Mouse (Mus musculus): ENCODE measurements around the gene Cdhr4. TPM values are rescaled to one million over a fixed set of nuclear protein-coding genes. Genes with fewer than 3 reads are reported as not detected.

Cdhr4 gene
- polyA plus RNA-seq, 1 experiment from 2014 or later, result 7.7 TPM

GRCm38 (mm10) chr9:107984052-107984753, 8.1 kb upstream of the Cdhr4 start:
- 29% methylated on average over 19 of the region's 19 CpGs for WGBS
- no peaks in the 10 kb centered on the region for H3K27me3 ChIP-seq (ENCODE audit: control insufficient read depth, insufficient read depth, low read depth, low read length)
- H3K36me3 ChIP-seq (ENCODE audit: control insufficient read depth, insufficient read depth, low read length), result no peaks in the 10 kb centered on the region
- H3K4me3 ChIP-seq (ENCODE audit: low read length), result peak overlapping the region; percentile 74
- H3K4me1 ChIP-seq (replicated peaks; ENCODE audit: control insufficient read depth, insufficient read depth, low read length), result peaks cover 40% of the 10 kb centered on the region
- peak overlapping the region; percentile 82 for H3K9ac ChIP-seq (ENCODE audit: low read length)
- no peaks in the 10 kb centered on the region for H3K9me3 ChIP-seq (ENCODE audit: control insufficient read depth, low read length)
- H3K27ac ChIP-seq (ENCODE audit: low read length), result peak overlapping the region; percentile 100
- H3K4me2 ChIP-seq (ENCODE audit: low read depth, low read length), result peak overlapping the region; percentile 86
- no peak for ATAC-seq (ENCODE audit: low read depth)

GRCm38 (mm10) chr9:107984754-107985055, 7.6 kb upstream of the Cdhr4 start:
- peaks cover 40% of the 10 kb centered on the region for H3K4me1 ChIP-seq (replicated peaks; ENCODE audit: control insufficient read depth, insufficient read depth, low read length)
- H3K27ac ChIP-seq (ENCODE audit: low read length), result peak overlapping the region; percentile 100
- H3K9ac ChIP-seq (ENCODE audit: low read length), result peak overlapping the region; percentile 82
- no peak for ATAC-seq (ENCODE audit: low read depth)
- H3K27me3 ChIP-seq (ENCODE audit: control insufficient read depth, insufficient read depth, low read depth, low read length), result no peaks in the 10 kb centered on the region
- H3K4me2 ChIP-seq (ENCODE audit: low read depth, low read length), result peak overlapping the region; percentile 86
- H3K4me3 ChIP-seq (ENCODE audit: low read length), result peak overlapping the region; percentile 74
- 39% methylated on average over 9 of the region's 9 CpGs for WGBS
- no peaks in the 10 kb centered on the region for H3K9me3 ChIP-seq (ENCODE audit: control insufficient read depth, low read length)
- no peaks in the 10 kb centered on the region for H3K36me3 ChIP-seq (ENCODE audit: control insufficient read depth, insufficient read depth, low read length)

GRCm38 (mm10) chr9:107985131-107986119, 6.9 kb upstream of the Cdhr4 start, which contains the start of gene Inka1:
Gene Inka1, minus strand, starts transcription at chr9:107985879.
- Histone ChIP-seq H3K4me2 (ENCODE audit: low read depth, low read length) (peak within 1 kb of the TSS; percentile 86), H3K27ac (ENCODE audit: low read length) (peak within 1 kb of the TSS; percentile 100), H3K36me3 (ENCODE audit: control insufficient read depth, insufficient read depth, low read length) (no peaks in the 10 kb centered on the region), H3K9me3 (ENCODE audit: control insufficient read depth, low read length) (no peaks in the 10 kb centered on the region), H3K9ac (ENCODE audit: low read length) (peak within 1 kb of the TSS; percentile 82), H3K27me3 (ENCODE audit: control insufficient read depth, insufficient read depth, low read depth, low read length) (no peaks in the 10 kb centered on the region), H3K4me1 (replicated peaks; ENCODE audit: control insufficient read depth, insufficient read depth, low read length) (peaks cover 35% of the 10 kb centered on the region), H3K4me3 (ENCODE audit: low read length) (peak within 1 kb of the TSS; percentile 74)
- under 1% methylated on average over 58 of the region's 58 CpGs for WGBS
- ATAC-seq (ENCODE audit: low read depth), result peak; percentile 70

- peak overlapping the region; percentile 74 for H3K4me3 ChIP-seq (ENCODE audit: low read length)
- H3K4me1 ChIP-seq (replicated peaks; ENCODE audit: control insufficient read depth, insufficient read depth, low read length), result peaks cover 25% of the 10 kb centered on the region
- no peaks in the 10 kb centered on the region for H3K36me3 ChIP-seq (ENCODE audit: control insufficient read depth, insufficient read depth, low read length)
- peak; percentile 39 for ATAC-seq (ENCODE audit: low read depth)
- WGBS, result 7% methylated on average over 18 of the region's 18 CpGs
- H3K27me3 ChIP-seq (ENCODE audit: control insufficient read depth, insufficient read depth, low read depth, low read length), result no peaks in the 10 kb centered on the region
- peak overlapping the region; percentile 40 for H3K9ac ChIP-seq (ENCODE audit: low read length)
- H3K27ac ChIP-seq (ENCODE audit: low read length), result peak overlapping the region; percentile 100
- H3K9me3 ChIP-seq (ENCODE audit: control insufficient read depth, low read length), result no peaks in the 10 kb centered on the region
- peak overlapping the region; percentile 86 for H3K4me2 ChIP-seq (ENCODE audit: low read depth, low read length)
These were observed 5.9 kb upstream of the Cdhr4 start for GRCm38 (mm10) chr9:107986376-107986775.

- no peak for ATAC-seq (ENCODE audit: low read depth)
- H3K4me1 ChIP-seq (replicated peaks; ENCODE audit: control insufficient read depth, insufficient read depth, low read length), result peaks cover 10% of the 10 kb centered on the region
- no peak overlapping the region for H3K4me2 ChIP-seq (ENCODE audit: low read depth, low read length)
- 58% methylated on average over 3 of the region's 3 CpGs for WGBS
- no peaks in the 10 kb centered on the region for H3K27me3 ChIP-seq (ENCODE audit: control insufficient read depth, insufficient read depth, low read depth, low read length)
- no peak overlapping the region for H3K27ac ChIP-seq (ENCODE audit: low read length)
- no peak overlapping the region for H3K9ac ChIP-seq (ENCODE audit: low read length)
- no peaks in the 10 kb centered on the region for H3K36me3 ChIP-seq (ENCODE audit: control insufficient read depth, insufficient read depth, low read length)
- H3K9me3 ChIP-seq (ENCODE audit: control insufficient read depth, low read length), result no peaks in the 10 kb centered on the region
- no peak overlapping the region for H3K4me3 ChIP-seq (ENCODE audit: low read length)
These were observed 4.3 kb upstream of the Cdhr4 start for GRCm38 (mm10) chr9:107987950-107988349.

- ATAC-seq (ENCODE audit: low read depth), result no peak
These were observed 716 bp downstream of the Cdhr4 start for GRCm38 (mm10) chr9:107993013-107993412.

GRCm38 (mm10) chr9:107994464-107994863, 2.2 kb downstream of the Cdhr4 start:
- no peak overlapping the region for H3K9ac ChIP-seq (ENCODE audit: low read length)

More at GRCm38 (mm10) chr9:107993013-107993412, 716 bp downstream of the Cdhr4 start:
- no peak overlapping the region for H3K27ac ChIP-seq (ENCODE audit: low read length)
- no peak overlapping the region for H3K4me3 ChIP-seq (ENCODE audit: low read length)
- no peak overlapping the region for H3K9ac ChIP-seq (ENCODE audit: low read length)
- no peaks in the 10 kb centered on the region for H3K27me3 ChIP-seq (ENCODE audit: control insufficient read depth, insufficient read depth, low read depth, low read length)
- no peak overlapping the region for H3K4me2 ChIP-seq (ENCODE audit: low read depth, low read length)
- WGBS, result 88% methylated on average over 11 of the region's 11 CpGs
- no peaks in the 10 kb centered on the region for H3K36me3 ChIP-seq (ENCODE audit: control insufficient read depth, insufficient read depth, low read length)
- H3K4me1 ChIP-seq (replicated peaks; ENCODE audit: control insufficient read depth, insufficient read depth, low read length), result no peaks in the 10 kb centered on the region
- no peaks in the 10 kb centered on the region for H3K9me3 ChIP-seq (ENCODE audit: control insufficient read depth, low read length)

GRCm38 (mm10) chr9:107995513-107995912, 3.2 kb downstream of the Cdhr4 start:
- no peak for ATAC-seq (ENCODE audit: low read depth)
- 93% methylated on average over 21 of the region's 21 CpGs for WGBS
- no peak overlapping the region for H3K4me2 ChIP-seq (ENCODE audit: low read depth, low read length)
- H3K4me1 ChIP-seq (replicated peaks; ENCODE audit: control insufficient read depth, insufficient read depth, low read length), result no peaks in the 10 kb centered on the region
- H3K27me3 ChIP-seq (ENCODE audit: control insufficient read depth, insufficient read depth, low read depth, low read length), result no peaks in the 10 kb centered on the region
- H3K36me3 ChIP-seq (ENCODE audit: control insufficient read depth, insufficient read depth, low read length), result no peaks in the 10 kb centered on the region
- H3K9ac ChIP-seq (ENCODE audit: low read length), result no peak overlapping the region
- no peak overlapping the region for H3K4me3 ChIP-seq (ENCODE audit: low read length)
- no peak overlapping the region for H3K27ac ChIP-seq (ENCODE audit: low read length)
- H3K9me3 ChIP-seq (ENCODE audit: control insufficient read depth, low read length), result no peaks in the 10 kb centered on the region

More at GRCm38 (mm10) chr9:107994464-107994863, 2.2 kb downstream of the Cdhr4 start:
- Histone ChIP-seq H3K9me3 (ENCODE audit: control insufficient read depth, low read length) (no peaks in the 10 kb centered on the region), H3K27me3 (ENCODE audit: control insufficient read depth, insufficient read depth, low read depth, low read length) (no peaks in the 10 kb centered on the region), H3K4me3 (ENCODE audit: low read length) (no peak overlapping the region), H3K4me2 (ENCODE audit: low read depth, low read length) (no peak overlapping the region), H3K36me3 (ENCODE audit: control insufficient read depth, insufficient read depth, low read length) (no peaks in the 10 kb centered on the region), H3K27ac (ENCODE audit: low read length) (no peak overlapping the region), H3K4me1 (replicated peaks; ENCODE audit: control insufficient read depth, insufficient read depth, low read length) (no peaks in the 10 kb centered on the region)
- WGBS, result 38% methylated on average over 2 of the region's 2 CpGs
- no peak for ATAC-seq (ENCODE audit: low read depth)

GRCm38 (mm10) chr9:107996049-107996448, 3.8 kb downstream of the Cdhr4 start, which contains the start of gene Gm20662:
Gene Gm20662, plus strand, starts transcription at chr9:107996349.
- Histone ChIP-seq H3K9me3 (ENCODE audit: control insufficient read depth, low read length) (no peaks in the 10 kb centered on the region), H3K9ac (ENCODE audit: low read length) (no peak within 1 kb of the TSS), H3K4me3 (ENCODE audit: low read length) (no peak within 1 kb of the TSS), H3K36me3 (ENCODE audit: control insufficient read depth, insufficient read depth, low read length) (no peaks in the 10 kb centered on the region), H3K27me3 (ENCODE audit: control insufficient read depth, insufficient read depth, low read depth, low read length) (no peaks in the 10 kb centered on the region), H3K4me2 (ENCODE audit: low read depth, low read length) (no peak within 1 kb of the TSS), H3K27ac (ENCODE audit: low read length) (no peak within 1 kb of the TSS), H3K4me1 (replicated peaks; ENCODE audit: control insufficient read depth, insufficient read depth, low read length) (no peaks in the 10 kb centered on the region)
- WGBS, result 83% methylated on average over 5 of the region's 5 CpGs
- ATAC-seq (ENCODE audit: low read depth), result no peak

Measured in lung, embryonic 16.5 days (tissue).